Mouse (Mus musculus): ENCODE results near the gene Large1. TPM values are rescaled to one million over a fixed set of nuclear protein-coding genes. Genes with fewer than 3 reads are reported as not detected.

Large1 gene
- polyA plus RNA-seq, 1 experiment, result 42.7 TPM

DNA sequence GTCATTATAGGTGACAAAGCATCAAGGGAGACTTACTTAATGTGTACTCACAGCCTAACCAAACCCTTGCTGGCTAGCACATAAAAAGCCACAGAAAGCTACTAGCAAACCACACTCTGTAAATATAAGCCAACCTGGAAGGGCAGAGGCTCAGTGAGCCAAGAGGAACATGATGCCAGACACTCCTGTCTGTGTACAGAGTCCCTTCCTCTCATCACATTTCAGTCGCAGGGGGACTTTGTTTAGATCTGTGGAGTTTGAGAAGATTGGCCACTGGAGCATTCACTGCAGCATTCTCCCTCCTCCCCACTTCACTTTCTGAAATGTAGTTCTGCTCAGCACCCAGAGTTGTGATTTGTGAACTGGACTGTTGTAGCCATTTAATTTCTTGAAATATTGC is 291.9 kb downstream of the Large1 start:
- no peak for TF ChIP-seq CTCF (IDR thresholded peaks at IDR 0.05; ENCODE audit: borderline replicate concordance, insufficient read depth, low read length)
- no peak for TF ChIP-seq POLR2A (IDR thresholded peaks at IDR 0.05; ENCODE audit: low read depth, low read length)

DNA sequence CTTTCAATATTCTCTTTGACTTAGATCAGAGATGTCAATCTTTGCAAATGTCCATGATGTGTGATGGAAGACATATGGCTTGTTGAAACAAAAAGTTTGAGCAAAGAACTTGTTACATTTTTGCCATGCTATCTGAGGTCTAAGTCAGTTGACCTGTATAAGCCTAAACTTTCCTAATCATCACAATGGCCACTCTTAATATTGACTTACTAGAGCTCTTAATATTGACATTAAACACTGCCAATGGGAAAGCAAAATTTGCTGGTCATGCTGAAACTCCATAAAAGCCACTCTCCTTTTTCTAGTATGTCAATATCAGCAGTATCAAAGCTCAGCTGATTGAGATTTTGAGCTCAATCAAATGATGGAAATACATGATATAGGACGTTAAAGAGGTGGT is 298.6 kb downstream of the Large1 start:
- TF ChIP-seq CTCF (IDR thresholded peaks at IDR 0.05; ENCODE audit: borderline replicate concordance, insufficient read depth, low read length) (no peak), POLR2A (IDR thresholded peaks at IDR 0.05; ENCODE audit: low read depth, low read length) (no peak)
- H3K4me1 ChIP-seq (ENCODE audit: control insufficient read depth, insufficient read depth, low read length), result peaks cover 7% of the 10 kb centered on the region

More for the DNA sequence above, 291.9 kb downstream of the Large1 start:
- Histone ChIP-seq H3K4me3 (ENCODE audit: insufficient read depth, low read length) (no peak overlapping the region), H3K4me1 (ENCODE audit: control insufficient read depth, insufficient read depth, low read length) (peaks cover 12% of the 10 kb centered on the region), H3K27ac (ENCODE audit: insufficient read depth, low read length) (no peak overlapping the region)

DNA sequence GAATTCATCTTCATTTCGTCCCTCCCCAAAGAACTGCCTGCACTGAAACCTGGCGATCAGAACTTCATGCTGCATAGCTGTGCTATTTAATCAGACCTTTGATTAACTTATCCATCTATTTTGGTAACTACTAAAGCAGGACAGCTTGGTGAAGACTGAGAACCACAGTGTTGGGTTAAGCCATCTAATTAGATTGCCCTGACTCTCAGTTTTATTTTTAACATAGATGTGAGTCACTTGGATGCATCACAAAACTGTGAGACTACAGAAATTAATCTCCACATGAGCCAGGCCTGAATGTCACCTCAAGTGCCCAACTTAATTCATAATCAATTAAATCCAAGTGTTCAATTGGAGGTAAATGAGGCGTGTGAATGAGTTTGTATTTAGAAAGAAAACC is 299.5 kb downstream of the Large1 start:
- peaks cover 3% of the 10 kb centered on the region; the same call in 1 of the 2 replicates for H3K4me1 ChIP-seq (ENCODE audit: control insufficient read depth, insufficient read depth, low read length)
- H3K4me3 ChIP-seq (ENCODE audit: insufficient read depth, low read length), result no peak overlapping the region
- no peak overlapping the region for H3K27ac ChIP-seq (ENCODE audit: insufficient read depth, low read length)
- TF ChIP-seq CTCF (IDR thresholded peaks at IDR 0.05; ENCODE audit: borderline replicate concordance, insufficient read depth, low read length), result no peak
- TF ChIP-seq POLR2A (IDR thresholded peaks at IDR 0.05; ENCODE audit: low read depth, low read length), result no peak

More for the DNA sequence above, 298.6 kb downstream of the Large1 start:
- Histone ChIP-seq H3K4me3 (ENCODE audit: insufficient read depth, low read length) (no peak overlapping the region), H3K27ac (ENCODE audit: insufficient read depth, low read length) (no peak overlapping the region)

DNA sequence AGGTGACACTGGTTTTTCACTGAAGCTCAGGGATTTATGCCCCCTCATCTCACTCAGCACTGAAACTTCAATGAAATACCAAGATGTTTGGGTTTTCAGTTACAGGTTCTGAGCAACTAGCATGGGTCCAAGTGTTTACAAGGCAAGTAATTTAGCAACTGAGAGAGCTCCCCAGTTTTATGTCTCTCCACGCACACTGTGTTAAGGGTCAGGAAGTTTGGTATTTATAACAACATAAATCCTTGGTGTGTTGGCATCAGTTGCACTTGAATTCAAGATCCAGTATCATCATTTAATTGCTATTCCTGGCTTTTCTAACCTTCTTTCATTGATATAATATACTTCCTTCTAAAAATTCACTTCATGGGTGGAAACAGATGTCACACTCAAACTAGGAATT is 300.9 kb downstream of the Large1 start:
- Histone ChIP-seq H3K4me1 (ENCODE audit: control insufficient read depth, insufficient read depth, low read length) (no peaks in the 10 kb centered on the region), H3K27ac (ENCODE audit: insufficient read depth, low read length) (no peak overlapping the region), H3K4me3 (ENCODE audit: insufficient read depth, low read length) (no peak overlapping the region)
- TF ChIP-seq CTCF (IDR thresholded peaks at IDR 0.05; ENCODE audit: borderline replicate concordance, insufficient read depth, low read length) (no peak), POLR2A (IDR thresholded peaks at IDR 0.05; ENCODE audit: low read depth, low read length) (no peak)

DNA sequence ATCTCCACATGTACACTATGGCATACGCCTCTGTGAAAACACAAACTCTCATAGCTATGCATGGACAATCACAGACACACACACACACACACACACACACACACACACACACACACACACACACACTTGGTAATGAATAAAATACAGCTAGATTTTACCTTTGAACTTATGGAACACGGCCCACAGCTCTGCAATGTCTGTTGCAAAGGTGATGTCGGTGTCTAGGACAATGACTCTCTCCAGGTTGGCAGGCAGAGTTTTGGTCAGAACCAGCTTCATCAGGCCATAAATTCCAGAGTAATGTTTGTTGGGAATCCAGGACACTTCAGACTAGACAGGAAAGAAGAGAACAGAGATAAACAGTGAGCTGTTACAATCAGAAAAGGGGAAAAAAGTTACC is 305.2 kb downstream of the Large1 start:
- Histone ChIP-seq H3K4me1 (ENCODE audit: control insufficient read depth, insufficient read depth, low read length) (no peaks in the 10 kb centered on the region), H3K27ac (ENCODE audit: insufficient read depth, low read length) (no peak overlapping the region), H3K4me3 (ENCODE audit: insufficient read depth, low read length) (no peak overlapping the region)
- no peak for TF ChIP-seq POLR2A (IDR thresholded peaks at IDR 0.05; ENCODE audit: low read depth, low read length)
- no peak for TF ChIP-seq CTCF (IDR thresholded peaks at IDR 0.05; ENCODE audit: borderline replicate concordance, insufficient read depth, low read length)

DNA sequence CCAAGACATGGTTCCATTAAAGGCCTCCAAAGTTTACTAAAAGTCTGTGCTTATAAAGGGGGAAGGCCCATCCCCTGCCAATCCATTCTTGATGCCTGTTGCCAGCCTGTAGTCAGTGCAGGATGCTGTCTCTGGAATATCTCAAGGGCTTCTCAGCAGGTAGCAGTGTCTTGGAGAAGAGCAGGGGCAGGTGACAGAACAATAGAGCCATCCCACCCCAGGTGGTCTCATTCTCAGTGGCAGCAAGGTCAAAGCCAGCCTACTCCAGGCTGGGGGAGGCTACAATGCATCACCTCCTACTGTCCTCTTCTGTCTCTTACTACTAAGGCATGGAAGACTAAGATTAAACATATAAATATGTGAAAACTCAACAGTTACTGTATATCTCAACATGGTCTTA is 323.6 kb downstream of the Large1 start:
- H3K27ac ChIP-seq (ENCODE audit: insufficient read depth, low read length), result no peak overlapping the region
- no peak overlapping the region for H3K4me3 ChIP-seq (ENCODE audit: insufficient read depth, low read length)
- H3K4me1 ChIP-seq (ENCODE audit: control insufficient read depth, insufficient read depth, low read length), result no peaks in the 10 kb centered on the region
- no peak for TF ChIP-seq POLR2A (IDR thresholded peaks at IDR 0.05; ENCODE audit: low read depth, low read length)
- no peak for TF ChIP-seq CTCF (IDR thresholded peaks at IDR 0.05; ENCODE audit: borderline replicate concordance, insufficient read depth, low read length)

GRCm38 (mm10) chr8:73018241-73018640 is 335.1 kb downstream of the Large1 start:
- TF ChIP-seq CTCF (IDR thresholded peaks at IDR 0.05; ENCODE audit: borderline replicate concordance, insufficient read depth, low read length) (no peak), POLR2A (IDR thresholded peaks at IDR 0.05; ENCODE audit: low read depth, low read length) (no peak)
- Histone ChIP-seq H3K4me1 (ENCODE audit: control insufficient read depth, insufficient read depth, low read length) (no peaks in the 10 kb centered on the region), H3K27ac (ENCODE audit: insufficient read depth, low read length) (no peak overlapping the region), H3K4me3 (ENCODE audit: insufficient read depth, low read length) (no peak overlapping the region)

GRCm38 (mm10) chr8:73017601-73018000 is 335.7 kb downstream of the Large1 start:
- Histone ChIP-seq H3K4me1 (ENCODE audit: control insufficient read depth, insufficient read depth, low read length) (no peaks in the 10 kb centered on the region), H3K27ac (ENCODE audit: insufficient read depth, low read length) (no peak overlapping the region), H3K4me3 (ENCODE audit: insufficient read depth, low read length) (no peak overlapping the region)
- no peak for TF ChIP-seq CTCF (IDR thresholded peaks at IDR 0.05; ENCODE audit: borderline replicate concordance, insufficient read depth, low read length)
- no peak for TF ChIP-seq POLR2A (IDR thresholded peaks at IDR 0.05; ENCODE audit: low read depth, low read length)

DNA sequence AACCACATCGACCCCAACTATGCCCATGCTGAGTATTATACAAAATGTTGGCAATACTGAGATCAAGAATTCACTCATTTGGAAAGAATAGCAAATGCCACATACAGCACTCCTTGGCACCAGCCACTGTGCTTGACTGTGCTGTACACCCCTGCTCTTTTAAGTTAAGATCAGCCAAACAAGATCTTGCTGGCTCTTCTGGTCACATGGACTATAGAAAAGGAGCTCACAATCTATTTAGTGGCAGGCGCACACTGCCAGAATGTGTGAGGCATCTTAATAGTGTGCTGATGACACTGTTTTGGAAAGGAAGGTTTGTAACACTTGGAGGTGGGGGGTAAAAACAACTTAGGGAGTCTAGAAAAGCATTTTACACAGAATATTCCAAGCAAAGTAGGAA is 337.0 kb downstream of the Large1 start:
- no peak overlapping the region for H3K27ac ChIP-seq (ENCODE audit: insufficient read depth, low read length)
- H3K4me1 ChIP-seq (ENCODE audit: control insufficient read depth, insufficient read depth, low read length), result no peaks in the 10 kb centered on the region
- TF ChIP-seq POLR2A (IDR thresholded peaks at IDR 0.05; ENCODE audit: low read depth, low read length), result no peak
- no peak for TF ChIP-seq CTCF (IDR thresholded peaks at IDR 0.05; ENCODE audit: borderline replicate concordance, insufficient read depth, low read length)
- H3K4me3 ChIP-seq (ENCODE audit: insufficient read depth, low read length), result no peak overlapping the region

DNA sequence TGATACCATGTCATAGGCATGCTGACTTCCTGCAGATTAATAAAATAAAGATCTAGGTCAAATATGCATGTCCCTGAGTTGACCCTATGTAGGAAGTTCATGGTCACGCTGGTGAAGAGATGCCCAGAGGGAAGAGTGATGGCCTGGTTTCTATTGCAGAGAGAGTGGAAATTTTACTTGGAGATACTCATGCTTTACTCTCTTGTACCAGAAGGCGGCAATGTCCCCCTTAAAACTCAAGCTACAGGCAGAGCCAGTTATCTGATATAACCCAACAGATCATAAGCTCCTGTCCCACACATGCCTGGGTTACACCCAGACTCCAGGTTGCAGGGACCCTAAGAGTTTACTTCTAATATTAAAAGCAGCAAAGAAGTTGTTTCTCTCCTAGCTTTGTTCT is 345.9 kb downstream of the Large1 start:
- TF ChIP-seq POLR2A (IDR thresholded peaks at IDR 0.05; ENCODE audit: low read depth, low read length) (no peak), CTCF (IDR thresholded peaks at IDR 0.05; ENCODE audit: borderline replicate concordance, insufficient read depth, low read length) (no peak)
- H3K4me3 ChIP-seq (ENCODE audit: insufficient read depth, low read length), result no peak overlapping the region
- H3K27ac ChIP-seq (ENCODE audit: insufficient read depth, low read length), result no peak overlapping the region
- no peaks in the 10 kb centered on the region for H3K4me1 ChIP-seq (ENCODE audit: control insufficient read depth, insufficient read depth, low read length)

DNA sequence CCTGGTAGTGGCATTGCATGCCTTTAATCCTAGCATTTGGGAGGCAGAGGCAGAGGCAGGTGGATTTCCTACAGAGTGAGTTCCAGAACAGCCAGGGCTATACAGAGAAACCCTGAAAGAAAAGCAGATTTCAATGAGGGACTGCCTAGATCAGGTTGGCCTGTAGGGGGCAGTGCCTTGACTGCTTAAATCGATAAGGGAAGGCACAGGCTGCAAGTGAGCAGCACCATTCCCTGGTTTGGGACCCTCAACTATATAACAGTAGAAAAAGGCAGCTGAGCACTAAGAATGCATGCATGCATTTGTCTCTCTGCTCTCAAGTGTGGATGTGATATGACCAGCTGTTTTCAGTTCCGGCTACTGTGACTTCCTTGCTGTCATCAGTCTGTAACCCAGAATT is 349.5 kb downstream of the Large1 start:
- H3K27ac ChIP-seq (ENCODE audit: insufficient read depth, low read length), result no peak overlapping the region
- H3K4me1 ChIP-seq (ENCODE audit: control insufficient read depth, insufficient read depth, low read length), result no peaks in the 10 kb centered on the region
- no peak overlapping the region for H3K4me3 ChIP-seq (ENCODE audit: insufficient read depth, low read length)
- TF ChIP-seq POLR2A (IDR thresholded peaks at IDR 0.05; ENCODE audit: low read depth, low read length), result no peak
- peak; percentile 75; the same call in 1 of the 2 replicates for TF ChIP-seq CTCF (IDR thresholded peaks at IDR 0.05; ENCODE audit: borderline replicate concordance, insufficient read depth, low read length)
